Mouse (Mus musculus) neural tube, embryonic 14.5 days (tissue): ENCODE results near the gene Col4a3. TPM values are rescaled to one million over a fixed set of nuclear protein-coding genes. Genes with fewer than 3 reads are reported as not detected.

Experiments
- ATAC-seq: fragments of 200-750 bp; cut with Nextera tagmentation; 2 replicates; pipeline ENCODE4 v1.8.0; 2017; ENCODE audit warnings: low read depth, mild to moderate bottlenecking, moderate TSS enrichment, moderate library complexity
- H3K27ac ChIP-seq: fragments of 300-500 bp; sonication (generic); 2 replicates; pipeline ENCODE4 v1.5.1; 2014; ENCODE audit warnings: low read depth, mild to moderate bottlenecking, control low read depth, low read length, moderate library complexity, mixed read lengths
- H3K27me3 ChIP-seq: fragments of 300-500 bp; sonication (generic); 2 replicates; pipeline ENCODE4 v1.6.1; 2014; ENCODE audit warnings: low read length; ENCODE audit not compliant: control insufficient read depth, insufficient read depth
- H3K36me3 ChIP-seq: fragments of 300-500 bp; sonication (generic); 2 replicates; pipeline ENCODE4 v1.6.1; 2014; ENCODE audit warnings: low read length, mixed read lengths; ENCODE audit not compliant: control insufficient read depth, insufficient read depth
- H3K4me1 ChIP-seq: fragments of 300-500 bp; sonication (generic); 2 replicates; pipeline ENCODE4 v1.6.1; 2014; ENCODE audit warnings: low read length; ENCODE audit not compliant: control insufficient read depth, insufficient read depth
- H3K4me2 ChIP-seq: fragments of 300-500 bp; sonication (generic); 2 replicates; pipeline ENCODE4 v1.6.1; 2014; ENCODE audit warnings: mild to moderate bottlenecking, low read depth, low read length, control low read depth
- H3K4me3 ChIP-seq: fragments of 300-500 bp; sonication (generic); 2 replicates; pipeline ENCODE4 v1.5.1; 2014; ENCODE audit warnings: low read depth, low read length, control low read depth, mixed read lengths
- H3K9ac ChIP-seq: fragments of 300-500 bp; sonication (generic); replicated peaks from 2 replicates; pipeline ENCODE4 v1.6.1; 2014; ENCODE audit warnings: low read depth, mild to moderate bottlenecking, control low read depth, low read length, mixed read lengths
- H3K9me3 ChIP-seq: fragments of 300-500 bp; sonication (generic); 2 replicates; pipeline ENCODE4 v1.6.1; 2016; ENCODE audit warnings: low read length; ENCODE audit not compliant: control insufficient read depth
- WGBS: fragments of 180-500 bp; shearing (Covaris S2); extraction: QIAGEN DNeasy Blood & Tissue Kit; methylation state at CpG from one replicate; pipeline ENCODE4 v1.1.7; 2014; 5-methylcytosine and 5-hydroxymethylcytosine counted together
- polyA plus RNA-seq: library from polyadenylated mRNA; unstranded; fragments of >200 nt; fragmentation: Nextera tagmentation; extraction: Ambion mirVana; gene quantifications from 2 replicates; pipeline ENCODE4 v1.2.1, GENCODE M21; 2014

The Col4a3 gene
- 0.09 and 0.33 TPM in 2 replicates for polyA plus RNA-seq

DNA sequence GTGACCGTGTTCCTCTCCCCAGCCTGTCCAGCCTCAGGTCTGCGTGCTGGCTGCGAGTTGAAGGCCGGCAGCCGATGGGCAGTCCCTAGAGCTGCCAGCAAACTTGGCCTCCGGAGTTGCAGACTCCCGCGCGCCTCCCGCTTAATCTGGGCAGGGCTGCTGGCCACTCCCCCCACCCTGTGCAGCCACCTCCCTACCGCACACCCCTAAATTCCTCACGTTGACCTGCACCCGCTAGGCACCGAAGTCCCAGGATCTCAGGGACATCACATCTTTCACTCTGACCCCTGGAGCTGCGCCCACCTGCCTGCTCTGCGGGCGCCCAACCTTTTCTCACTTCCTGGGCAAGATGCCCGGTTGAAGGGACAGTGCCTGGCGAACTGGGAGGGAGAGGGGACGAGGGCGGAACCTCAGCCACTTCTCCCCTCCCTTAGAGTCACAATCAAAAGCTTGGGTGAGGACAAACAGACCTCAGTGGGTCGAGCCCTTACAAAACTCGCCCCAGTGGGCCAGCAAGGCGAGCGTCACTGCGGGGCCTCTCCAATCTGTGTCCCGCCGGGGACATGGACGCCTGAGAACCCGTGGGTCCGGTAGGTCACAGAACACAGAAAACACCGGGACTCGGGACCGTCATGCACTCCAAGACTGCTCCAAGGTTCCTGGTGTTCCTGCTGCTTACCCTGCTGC, at the start of gene Col4a3, which contains the start of gene Col4a4:
TSS of gene Col4a3 (plus strand) at position 209 of the 687 bp plus-strand sequence.
TSS of gene Col4a4 (minus strand) at position 137 of the 687 bp plus-strand sequence.
- peak within 1 kb of the TSS; percentile 9; the same call in 1 of the 2 replicates for H3K4me3 ChIP-seq
- no peaks in the 10 kb centered on the region for H3K36me3 ChIP-seq
- no peak; the same call in 1 of the 2 replicates for ATAC-seq
- H3K9ac ChIP-seq = peak within 1 kb of the TSS; percentile 37; the same call in 1 of the 2 replicates
- peak within 1 kb of the TSS; percentile 59 for H3K4me2 ChIP-seq
- peaks cover 7% of the 10 kb centered on the region; the same call in 1 of the 2 replicates for H3K27me3 ChIP-seq
- H3K4me1 ChIP-seq = peaks cover 6% of the 10 kb centered on the region; the same call in 1 of the 2 replicates
- no peaks in the 10 kb centered on the region for H3K9me3 ChIP-seq
- 6% methylated on average over 34 of the region's 34 CpGs for WGBS
- no peak within 1 kb of the TSS for H3K27ac ChIP-seq

DNA sequence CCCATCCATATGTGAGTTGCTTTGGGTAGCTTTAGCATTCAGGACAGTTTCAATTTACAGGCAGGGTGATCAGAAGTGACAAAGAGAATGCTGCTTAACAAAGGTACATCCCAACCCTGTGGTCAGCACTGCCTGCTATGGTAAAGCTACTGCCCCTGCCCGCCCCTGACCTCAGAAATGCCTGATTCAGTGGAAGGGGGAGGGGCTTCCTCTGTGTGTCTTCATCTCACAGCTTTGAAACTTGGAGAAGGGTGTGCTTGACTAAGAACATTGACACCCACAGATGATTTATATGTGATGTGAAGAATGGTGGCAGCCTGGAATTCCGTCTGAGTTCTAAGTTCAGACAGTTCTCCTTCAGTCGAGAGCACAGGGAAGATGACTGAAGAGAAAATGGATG, 48.9 kb upstream of the Col4a3 start:
- Histone ChIP-seq H3K27ac (no peak overlapping the region), H3K4me2 (no peak overlapping the region), H3K27me3 (no peaks in the 10 kb centered on the region), H3K9ac (no peak overlapping the region), H3K9me3 (no peaks in the 10 kb centered on the region), H3K4me1 (no peaks in the 10 kb centered on the region), H3K4me3 (no peak overlapping the region), H3K36me3 (no peaks in the 10 kb centered on the region)
- no peak for ATAC-seq
- 38% methylated on average over 3 of the region's 3 CpGs for WGBS

DNA sequence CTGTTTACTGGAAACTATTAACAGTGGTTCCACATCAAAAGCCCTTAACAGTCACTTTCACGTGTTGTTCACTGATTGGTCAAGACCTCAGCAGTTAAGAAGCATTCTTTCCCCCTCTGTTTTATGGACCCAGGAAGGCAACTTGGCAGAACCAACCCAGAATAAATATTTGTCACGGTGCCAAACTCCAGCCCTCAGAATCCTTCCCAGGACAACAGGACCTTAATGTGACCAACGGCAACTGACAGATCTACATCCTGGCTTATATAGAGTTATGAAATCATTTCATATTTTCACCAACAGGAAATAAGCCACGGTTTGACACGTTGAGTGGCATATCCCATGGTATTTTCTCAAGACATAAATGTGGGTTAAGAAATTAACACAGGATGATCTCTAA, 46.7 kb upstream of the Col4a3 start:
- H3K4me1 ChIP-seq = no peaks in the 10 kb centered on the region
- H3K9ac ChIP-seq = no peak overlapping the region
- no peak overlapping the region for H3K4me3 ChIP-seq
- no peak overlapping the region for H3K27ac ChIP-seq
- no peaks in the 10 kb centered on the region for H3K27me3 ChIP-seq
- no peaks in the 10 kb centered on the region for H3K36me3 ChIP-seq
- no peak for ATAC-seq
- H3K4me2 ChIP-seq = no peak overlapping the region
- 86% methylated on average over 5 of the region's 5 CpGs for WGBS
- no peaks in the 10 kb centered on the region for H3K9me3 ChIP-seq

DNA sequence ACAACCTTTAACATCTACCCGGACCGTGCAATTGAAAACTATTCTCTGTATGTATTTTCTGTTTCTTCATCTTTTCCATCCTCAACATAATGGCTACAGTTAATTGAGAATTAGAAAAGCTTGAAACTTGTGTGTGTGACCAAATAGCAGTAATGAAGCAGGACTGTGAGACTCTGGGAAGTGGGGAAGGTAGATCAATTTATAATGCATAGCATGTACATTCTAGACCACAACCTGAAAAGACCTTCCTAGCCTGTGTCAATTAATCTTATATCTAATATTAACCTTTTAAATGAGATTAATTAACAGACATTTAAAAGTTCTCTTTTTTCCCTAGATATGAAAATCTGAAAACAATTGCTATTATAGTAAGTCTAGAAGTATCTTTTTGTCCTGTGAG, 42.8 kb upstream of the Col4a3 start:
- Histone ChIP-seq H3K36me3 (no peaks in the 10 kb centered on the region), H3K9ac (no peak overlapping the region), H3K4me1 (no peaks in the 10 kb centered on the region), H3K9me3 (no peaks in the 10 kb centered on the region), H3K27me3 (no peaks in the 10 kb centered on the region), H3K4me3 (no peak overlapping the region), H3K27ac (no peak overlapping the region), H3K4me2 (no peak overlapping the region)
- whole genome bisulfite sequencing = 75% methylated on average over 2 of the region's 2 CpGs
- no peak for ATAC-seq

DNA sequence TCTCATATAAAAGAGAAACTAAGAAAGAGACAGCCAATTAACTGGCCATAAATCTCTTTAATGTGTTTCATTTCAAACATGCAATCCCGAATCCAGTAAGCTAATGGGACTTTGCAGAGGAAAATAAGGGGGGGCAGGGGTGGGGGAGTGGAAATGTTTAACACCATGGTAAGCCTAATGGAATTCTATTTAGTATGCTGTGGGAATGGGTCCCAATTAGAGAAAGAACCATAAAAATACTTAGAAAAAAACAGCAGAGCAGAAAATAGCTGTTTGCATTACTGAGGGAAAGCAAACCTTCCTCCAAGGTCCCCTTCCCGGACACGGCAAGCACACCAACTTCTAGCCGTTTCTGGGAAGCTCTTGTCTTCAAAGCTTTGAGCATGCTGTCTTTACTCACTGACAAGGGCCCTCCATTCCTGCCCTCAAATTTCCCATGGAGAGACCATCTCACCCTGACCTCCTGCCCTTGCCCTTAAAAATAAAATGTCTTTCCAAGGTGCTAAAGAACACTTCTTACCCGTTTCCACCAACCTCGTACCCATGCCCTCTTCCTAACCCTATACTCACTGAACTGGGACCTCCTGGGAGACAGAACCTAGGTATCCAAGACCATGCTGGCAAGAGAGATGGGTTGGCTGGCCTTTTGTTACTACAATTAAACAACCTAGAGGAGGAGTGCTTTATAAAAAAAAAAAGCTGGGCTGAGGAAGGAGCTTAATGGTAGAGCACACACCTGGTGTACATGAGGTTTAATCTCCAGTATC, 42.1 kb upstream of the Col4a3 start:
- ATAC-seq = peak; percentile 86
- Histone ChIP-seq H3K9me3 (no peaks in the 10 kb centered on the region), H3K27me3 (no peaks in the 10 kb centered on the region), H3K27ac (peak overlapping the region; percentile 6; the same call in 1 of the 2 replicates), H3K4me2 (no peak overlapping the region), H3K4me1 (no peaks in the 10 kb centered on the region), H3K4me3 (no peak overlapping the region), H3K9ac (no peak overlapping the region), H3K36me3 (no peaks in the 10 kb centered on the region)
- 41% methylated on average over 6 of the region's 6 CpGs for WGBS

DNA sequence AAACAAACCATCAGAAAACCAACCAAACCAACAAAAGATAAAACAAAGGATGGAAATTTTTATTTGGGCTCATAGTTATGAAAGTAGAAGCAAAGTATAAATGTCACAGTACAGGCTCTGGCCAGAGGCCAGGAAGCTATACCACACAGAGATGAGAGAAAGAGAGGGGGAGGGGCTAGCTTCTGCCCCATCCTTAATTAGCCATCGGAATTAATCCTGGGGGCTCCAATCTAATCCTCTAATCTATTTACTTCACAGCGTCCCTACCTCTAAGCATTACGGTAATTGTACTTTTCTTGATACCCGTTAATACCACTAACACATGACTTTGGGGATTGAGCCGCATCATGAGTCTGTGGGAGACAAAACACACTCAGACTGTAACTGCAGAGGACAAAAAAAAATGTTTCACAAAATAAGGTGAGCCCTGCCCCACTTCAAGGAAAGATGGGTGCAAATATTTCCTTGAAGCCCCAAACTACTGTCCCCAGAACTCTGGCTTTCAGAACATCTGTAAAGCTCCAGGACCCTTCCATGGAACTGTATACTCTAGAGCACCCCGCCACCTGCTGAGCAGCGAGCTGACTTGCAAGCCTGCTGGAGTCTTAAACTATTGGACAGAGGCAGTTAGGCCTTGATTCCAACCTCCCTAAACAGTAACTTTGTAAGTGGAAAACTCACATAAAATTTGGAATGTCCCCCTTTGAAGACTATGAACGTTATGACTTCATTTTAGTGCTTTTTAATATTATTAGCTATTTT, 41.3 kb upstream of the Col4a3 start:
- Histone ChIP-seq H3K9ac (no peak overlapping the region), H3K36me3 (no peaks in the 10 kb centered on the region), H3K4me2 (no peak overlapping the region), H3K27ac (no peak overlapping the region), H3K4me1 (no peaks in the 10 kb centered on the region), H3K9me3 (no peaks in the 10 kb centered on the region), H3K4me3 (no peak overlapping the region), H3K27me3 (no peaks in the 10 kb centered on the region)
- peak; percentile 58 for ATAC-seq
- WGBS = 69% methylated on average over 8 of the region's 8 CpGs

DNA sequence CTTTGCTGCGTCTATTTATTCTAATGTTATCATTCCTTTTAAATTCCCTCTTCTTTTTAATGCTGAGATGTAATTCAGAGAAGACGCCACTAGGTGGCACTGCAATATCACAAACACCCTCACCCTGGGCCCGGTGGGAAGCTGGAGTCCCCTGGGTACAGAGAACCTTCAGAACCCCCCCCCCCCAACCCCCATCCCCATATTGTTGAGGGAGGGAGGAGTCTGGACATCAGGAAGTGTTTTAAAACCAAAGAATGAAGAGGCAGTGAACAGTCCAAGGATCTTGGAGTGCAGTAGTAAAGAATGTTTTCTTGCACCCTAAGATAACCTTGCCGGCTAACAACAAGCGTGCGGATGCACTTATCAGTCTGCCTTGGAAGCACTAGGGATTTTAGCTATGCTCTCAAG, 32.3 kb upstream of the Col4a3 start:
- Histone ChIP-seq H3K36me3 (no peaks in the 10 kb centered on the region), H3K4me1 (no peaks in the 10 kb centered on the region), H3K27ac (no peak overlapping the region), H3K4me2 (no peak overlapping the region), H3K27me3 (no peaks in the 10 kb centered on the region), H3K9me3 (no peaks in the 10 kb centered on the region), H3K9ac (no peak overlapping the region), H3K4me3 (no peak overlapping the region)
- WGBS = 47% methylated on average over 6 of the region's 6 CpGs
- peak; percentile 73 for ATAC-seq

DNA sequence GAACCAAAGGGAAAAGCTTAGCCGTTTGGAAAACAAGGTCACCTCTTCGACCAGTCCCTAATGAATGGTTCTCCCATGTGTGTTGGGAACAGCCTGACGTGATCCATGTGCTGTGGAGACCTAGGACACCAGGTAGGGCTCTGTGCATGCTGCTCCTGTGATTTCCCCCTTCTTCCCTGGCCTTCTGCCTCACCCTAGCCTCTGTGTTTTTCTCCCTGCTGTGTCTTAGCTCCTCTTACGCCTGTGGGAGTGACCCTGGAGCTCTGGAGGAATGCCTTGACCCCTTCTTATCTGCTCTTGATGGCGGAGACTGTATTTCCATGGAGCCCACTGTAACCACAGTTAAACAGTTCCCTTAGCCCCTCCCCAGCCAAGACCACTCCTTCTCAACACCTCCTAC, 31.8 kb upstream of the Col4a3 start:
- no peak overlapping the region for H3K27ac ChIP-seq
- 81% methylated on average over 5 of the region's 5 CpGs for WGBS
- H3K36me3 ChIP-seq = no peaks in the 10 kb centered on the region
- H3K9ac ChIP-seq = no peak overlapping the region
- H3K27me3 ChIP-seq = no peaks in the 10 kb centered on the region
- no peak overlapping the region for H3K4me2 ChIP-seq
- H3K9me3 ChIP-seq = no peaks in the 10 kb centered on the region
- peak; percentile 51 for ATAC-seq
- H3K4me1 ChIP-seq = no peaks in the 10 kb centered on the region
- H3K4me3 ChIP-seq = no peak overlapping the region
